Mouse (Mus musculus): ENCODE data around the gene Gm15262. TPM values are rescaled to one million over a fixed set of nuclear protein-coding genes. Genes with fewer than 3 reads are reported as not detected.
"Not testable (repeated sequence)": the region's sequence is repeated elsewhere in the genome, so short reads cannot be mapped to it uniquely, and the experiment has no call there.

The Gm15262 gene
- polyA plus RNA-seq (2012; rRNA removed) (not detected in 2 replicates), polyA plus RNA-seq (2014; fragmentation: Nextera tagmentation; extraction: Ambion mirVana) (not detected in 2 replicates)

DNA sequence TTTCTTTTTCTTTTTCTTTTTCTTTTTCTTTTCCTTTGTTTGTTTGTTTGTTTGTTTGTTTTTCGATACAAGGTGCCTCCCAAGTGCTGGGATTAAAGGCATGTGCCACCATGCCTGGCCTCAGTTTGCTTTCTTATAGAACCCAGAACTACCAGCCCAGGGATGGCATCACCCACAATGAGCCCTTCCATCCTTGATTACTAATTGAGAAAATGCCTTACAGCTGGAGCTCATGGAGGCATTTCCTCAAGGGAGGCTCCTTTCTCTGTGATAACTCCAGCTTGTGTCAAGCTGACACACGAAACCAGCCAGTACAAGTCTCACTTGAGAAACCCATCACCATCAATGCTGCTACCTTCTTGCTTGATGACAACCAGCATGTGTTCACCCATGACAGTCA, at the start of gene Gm15262:
TSS of gene Gm15262 (plus strand) at position 301 of the 400 bp plus-strand sequence.
- H3K4me1 ChIP-seq (ENCODE audit: control insufficient read depth, insufficient read depth, low read length); H3K4me3 ChIP-seq (replicated peaks; ENCODE audit: low read length); H3K27ac ChIP-seq (replicated peaks; ENCODE audit: low read depth, low read length); H3K9ac ChIP-seq (ENCODE audit: low read depth, low read length, severe bottlenecking); H3K36me3 ChIP-seq (ENCODE audit: control insufficient read depth, insufficient read depth, low read length); ATAC-seq (ENCODE audit: low FRiP score, low read depth); H3K4me2 ChIP-seq (replicated peaks; ENCODE audit: low read depth, low read length, severe bottlenecking); H3K27me3 ChIP-seq (ENCODE audit: control insufficient read depth, insufficient read depth, low read length); H3K9me3 ChIP-seq (ENCODE audit: control insufficient read depth, low read length); DNase-seq (ENCODE audit: low spot score): not testable (repeated sequence)
- WGBS, result 69% methylated on average over 2 of the region's 2 CpGs

DNA sequence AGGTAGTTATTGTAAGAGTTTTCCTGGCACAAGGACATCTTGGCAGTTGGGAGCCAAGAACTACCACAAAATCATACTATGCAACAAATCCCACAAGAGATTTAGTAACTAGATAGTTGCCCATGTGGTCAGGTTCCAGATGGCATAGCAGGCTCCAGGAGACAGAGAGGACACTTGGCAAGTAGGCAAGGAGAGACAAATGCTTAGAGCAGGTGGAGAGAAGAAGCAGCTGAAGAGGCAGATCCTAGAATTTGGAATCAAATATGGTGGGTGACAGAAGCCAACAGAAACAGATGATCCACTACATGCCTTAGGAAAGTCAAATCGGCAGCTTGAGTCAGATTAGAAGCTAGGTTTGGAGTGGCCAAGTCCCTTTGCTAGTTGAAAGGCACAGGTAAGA, 20.9 kb downstream of the Gm15262 start:
- WGBS, result 86% methylated on average over 1 of the region's 1 CpGs
- H3K9me3 ChIP-seq (ENCODE audit: control insufficient read depth, low read length), result no peaks in the 10 kb centered on the region
- H3K4me2 ChIP-seq (replicated peaks; ENCODE audit: low read depth, low read length, severe bottlenecking), result no peak overlapping the region
- H3K36me3 ChIP-seq (ENCODE audit: control insufficient read depth, insufficient read depth, low read length), result no peaks in the 10 kb centered on the region
- no peaks in the 10 kb centered on the region for H3K4me1 ChIP-seq (ENCODE audit: control insufficient read depth, insufficient read depth, low read length)
- no peaks in the 10 kb centered on the region; the same call in 1 of the 2 replicates for H3K27me3 ChIP-seq (ENCODE audit: control insufficient read depth, insufficient read depth, low read length)
- H3K4me3 ChIP-seq (replicated peaks; ENCODE audit: low read length), result no peak overlapping the region
- no peak overlapping the region for H3K9ac ChIP-seq (ENCODE audit: low read depth, low read length, severe bottlenecking)
- no peak overlapping the region for H3K27ac ChIP-seq (replicated peaks; ENCODE audit: low read depth, low read length)
- ATAC-seq (ENCODE audit: low FRiP score, low read depth), result no peak
- DNase-seq (ENCODE audit: low spot score), result no peak
- TF ChIP-seq POLR2A (IDR thresholded peaks at IDR 0.05; ENCODE audit: borderline replicate concordance, extremely low read depth, insufficient read depth, insufficient read length), result no peak

DNA sequence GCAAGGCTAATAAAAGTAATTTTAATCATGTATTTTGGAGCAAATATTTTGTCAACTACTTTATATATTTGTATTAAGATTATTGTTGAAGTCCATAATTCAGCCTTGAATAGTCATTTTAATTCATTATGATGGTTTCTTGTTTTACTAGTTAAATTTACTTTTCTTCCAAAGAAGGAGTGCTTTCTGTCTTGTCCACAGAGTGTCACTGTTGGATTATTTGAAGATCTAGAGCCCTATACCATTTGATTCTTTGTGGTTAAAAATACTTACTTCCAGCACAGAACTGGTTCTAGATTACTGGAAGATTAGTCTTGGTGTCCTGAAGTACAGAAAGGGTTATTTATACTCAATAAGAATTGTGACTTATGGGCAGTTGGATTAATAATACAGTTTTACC, 29.2 kb downstream of the Gm15262 start:
- ATAC-seq (ENCODE audit: low FRiP score, low read depth), result no peak
- H3K9me3 ChIP-seq (ENCODE audit: control insufficient read depth, low read length), result no peaks in the 10 kb centered on the region
- no peak overlapping the region for H3K27ac ChIP-seq (replicated peaks; ENCODE audit: low read depth, low read length)
- no peaks in the 10 kb centered on the region; the same call in 1 of the 2 replicates for H3K27me3 ChIP-seq (ENCODE audit: control insufficient read depth, insufficient read depth, low read length)
- no peak for DNase-seq (ENCODE audit: low spot score)
- H3K4me2 ChIP-seq (replicated peaks; ENCODE audit: low read depth, low read length, severe bottlenecking), result no peak overlapping the region
- H3K36me3 ChIP-seq (ENCODE audit: control insufficient read depth, insufficient read depth, low read length), result no peaks in the 10 kb centered on the region
- no peak for TF ChIP-seq POLR2A (IDR thresholded peaks at IDR 0.05; ENCODE audit: borderline replicate concordance, extremely low read depth, insufficient read depth, insufficient read length)
- no peak overlapping the region for H3K4me3 ChIP-seq (replicated peaks; ENCODE audit: low read length)
- no peaks in the 10 kb centered on the region for H3K4me1 ChIP-seq (ENCODE audit: control insufficient read depth, insufficient read depth, low read length)
- no peak overlapping the region for H3K9ac ChIP-seq (ENCODE audit: low read depth, low read length, severe bottlenecking)

DNA sequence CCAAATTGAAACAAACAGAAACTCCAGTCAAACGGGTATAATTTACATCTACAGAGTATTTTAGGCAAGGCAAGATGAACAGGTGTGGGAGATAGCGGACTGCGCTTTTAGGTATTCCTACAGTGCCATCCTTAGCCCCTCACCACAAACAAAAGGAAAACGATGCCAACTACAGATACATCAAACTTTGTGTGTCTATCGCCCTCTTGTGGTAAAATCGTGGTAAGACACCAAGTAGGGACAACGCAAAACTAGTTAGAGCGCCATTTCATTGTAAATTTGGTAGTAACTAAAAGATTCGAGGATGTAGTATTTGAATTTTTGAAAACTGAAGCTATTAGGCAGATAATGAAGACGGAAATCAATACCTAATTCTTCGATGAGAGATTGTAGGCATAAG, 83.7 kb downstream of the Gm15262 start:
- no peak overlapping the region for H3K9ac ChIP-seq (ENCODE audit: low read depth, low read length, severe bottlenecking)
- H3K27ac ChIP-seq (replicated peaks; ENCODE audit: low read depth, low read length), result no peak overlapping the region
- H3K27me3 ChIP-seq (ENCODE audit: control insufficient read depth, insufficient read depth, low read length), result no peaks in the 10 kb centered on the region
- H3K4me2 ChIP-seq (replicated peaks; ENCODE audit: low read depth, low read length, severe bottlenecking), result no peak overlapping the region
- TF ChIP-seq POLR2A (IDR thresholded peaks at IDR 0.05; ENCODE audit: borderline replicate concordance, extremely low read depth, insufficient read depth, insufficient read length), result no peak
- no peak overlapping the region for H3K4me3 ChIP-seq (replicated peaks; ENCODE audit: low read length)
- no peaks in the 10 kb centered on the region for H3K4me1 ChIP-seq (ENCODE audit: control insufficient read depth, insufficient read depth, low read length)
- DNase-seq (ENCODE audit: low spot score) (no peak), ATAC-seq (ENCODE audit: low FRiP score, low read depth) (no peak)
- H3K36me3 ChIP-seq (ENCODE audit: control insufficient read depth, insufficient read depth, low read length), result no peaks in the 10 kb centered on the region
- no peaks in the 10 kb centered on the region for H3K9me3 ChIP-seq (ENCODE audit: control insufficient read depth, low read length)
- 38% methylated on average over 11 of the region's 11 CpGs for WGBS

DNA sequence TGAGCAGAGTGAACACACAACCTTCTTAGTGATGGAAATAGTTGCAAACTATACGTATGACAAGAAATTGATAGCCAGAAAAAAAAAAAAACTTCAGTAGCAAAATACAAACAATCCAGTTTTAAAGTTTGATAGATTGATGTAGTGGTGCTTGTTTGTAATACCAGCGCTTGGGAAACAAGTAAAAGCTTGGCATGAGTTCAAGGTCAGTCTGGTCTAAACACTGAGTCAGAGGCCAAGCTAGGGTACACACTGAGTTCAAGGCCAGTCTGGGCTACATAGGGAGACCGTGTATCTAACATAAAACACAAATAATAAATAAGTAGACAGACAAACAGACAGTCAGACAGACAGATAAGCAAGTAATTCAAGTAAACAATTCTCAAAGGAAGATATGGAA, 84.2 kb downstream of the Gm15262 start:
- no peaks in the 10 kb centered on the region for H3K9me3 ChIP-seq (ENCODE audit: control insufficient read depth, low read length)
- no peak for ATAC-seq (ENCODE audit: low FRiP score, low read depth)
- WGBS, result 57% methylated on average over 3 of the region's 3 CpGs
- no peak overlapping the region for H3K27ac ChIP-seq (replicated peaks; ENCODE audit: low read depth, low read length)
- H3K4me3 ChIP-seq (replicated peaks; ENCODE audit: low read length), result no peak overlapping the region
- no peaks in the 10 kb centered on the region for H3K36me3 ChIP-seq (ENCODE audit: control insufficient read depth, insufficient read depth, low read length)
- no peak for DNase-seq (ENCODE audit: low spot score)
- no peak for TF ChIP-seq POLR2A (IDR thresholded peaks at IDR 0.05; ENCODE audit: borderline replicate concordance, extremely low read depth, insufficient read depth, insufficient read length)
- H3K27me3 ChIP-seq (ENCODE audit: control insufficient read depth, insufficient read depth, low read length), result no peaks in the 10 kb centered on the region
- H3K9ac ChIP-seq (ENCODE audit: low read depth, low read length, severe bottlenecking), result no peak overlapping the region
- H3K4me1 ChIP-seq (ENCODE audit: control insufficient read depth, insufficient read depth, low read length), result no peaks in the 10 kb centered on the region
- no peak overlapping the region for H3K4me2 ChIP-seq (replicated peaks; ENCODE audit: low read depth, low read length, severe bottlenecking)

DNA sequence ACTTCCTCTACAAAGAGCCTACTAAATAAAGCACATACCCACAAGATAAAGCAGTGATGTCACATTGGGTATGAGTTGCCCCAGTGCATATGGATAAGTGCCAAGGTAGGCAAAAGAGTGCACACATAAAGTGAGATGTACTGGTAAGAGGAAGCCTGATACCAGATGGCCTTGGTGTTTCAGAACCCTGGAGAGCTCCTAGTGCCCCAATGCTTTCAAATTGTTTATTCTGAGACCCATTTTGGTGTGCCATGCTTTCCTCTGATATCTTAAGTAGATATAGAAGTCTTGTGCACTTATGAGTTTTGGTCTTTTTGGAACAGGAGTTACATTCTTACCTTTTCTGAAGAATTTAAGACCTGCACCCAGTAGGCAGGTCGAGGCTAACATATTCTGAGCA, 88.3 kb downstream of the Gm15262 start:
- TF ChIP-seq POLR2A (IDR thresholded peaks at IDR 0.05; ENCODE audit: borderline replicate concordance, extremely low read depth, insufficient read depth, insufficient read length), result no peak
- no peak overlapping the region for H3K4me2 ChIP-seq (replicated peaks; ENCODE audit: low read depth, low read length, severe bottlenecking)
- DNase-seq (ENCODE audit: low spot score), result peak; percentile 59
- H3K9me3 ChIP-seq (ENCODE audit: control insufficient read depth, low read length), result no peaks in the 10 kb centered on the region
- no peak overlapping the region for H3K27ac ChIP-seq (replicated peaks; ENCODE audit: low read depth, low read length)
- H3K4me1 ChIP-seq (ENCODE audit: control insufficient read depth, insufficient read depth, low read length), result no peaks in the 10 kb centered on the region
- H3K9ac ChIP-seq (ENCODE audit: low read depth, low read length, severe bottlenecking), result no peak overlapping the region
- H3K4me3 ChIP-seq (replicated peaks; ENCODE audit: low read length), result no peak overlapping the region
- H3K36me3 ChIP-seq (ENCODE audit: control insufficient read depth, insufficient read depth, low read length), result no peaks in the 10 kb centered on the region
- WGBS, result 60% methylated on average over 1 of the region's 1 CpGs
- no peaks in the 10 kb centered on the region for H3K27me3 ChIP-seq (ENCODE audit: control insufficient read depth, insufficient read depth, low read length)
- ATAC-seq (ENCODE audit: low FRiP score, low read depth), result no peak
